Mouse (Mus musculus) CH12.LX (cell line): ENCODE results near the gene Nacc1. TPM values are rescaled to one million over a fixed set of nuclear protein-coding genes. Genes with fewer than 3 reads are reported as not detected.
A peak's percentile ranks its signal among the peaks of the same experiment; 100 is the strongest.

ENCODE experiments used
- DNase-seq: peaks from one replicate; pipeline ENCODE4 v3.0.0-alpha.2; 2013; ENCODE audit errors: extremely low read depth
- H3K27ac ChIP-seq: 2 replicates; pipeline ENCODE4 v1.5.1; 2012; ENCODE audit warnings: low read depth, mild to moderate bottlenecking, control low read depth, moderate library complexity; ENCODE audit not compliant: insufficient read depth
- H3K27me3 ChIP-seq: replicated peaks from 2 replicates; pipeline ENCODE3; 2012; ENCODE audit warnings: inconsistent platforms
- H3K36me3 ChIP-seq, 2 experiments: replicated peaks in 1 of 2; 2 replicates each; pipeline versions ENCODE3 to v1.6.1; 2012; ENCODE audit warnings: inconsistent platforms in 1 of 2, low read length in 1 of 2, mild to moderate bottlenecking in 1 of 2, mixed read lengths in 1 of 2, moderate library complexity in 1 of 2; ENCODE audit not compliant: control insufficient read depth in 1 of 2, insufficient read depth in 1 of 2
- H3K4me1 ChIP-seq, 2 experiments: 2 replicates each; pipeline ENCODE4 v1.6.1; 2012; ENCODE audit warnings: inconsistent platforms in 1 of 2, moderate library complexity in 1 of 2; ENCODE audit not compliant: insufficient read depth in 2 of 2, control insufficient read depth in 1 of 2
- H3K4me2 ChIP-seq: 2 replicates; pipeline ENCODE4 v1.6.1; 2012; ENCODE audit warnings: low read depth, mild to moderate bottlenecking, control low read depth; ENCODE audit not compliant: poor library complexity, insufficient read depth, severe bottlenecking
- H3K4me3 ChIP-seq, 3 experiments: fragments of 150-350 bp in 1 of 3; sonication (generic) in 1 of 3; replicated peaks in 1 of 3; 2 replicates each; pipeline versions ENCODE3 to v1.5.1; 2011 to 2012; ENCODE audit warnings: low read depth in 2 of 3, low read length in 2 of 3, mild to moderate bottlenecking in 2 of 3, moderate library complexity in 2 of 3, control low read depth in 1 of 3, improper control_type of control experiment in 1 of 3, inconsistent platforms in 1 of 3, mixed read lengths in 1 of 3; ENCODE audit not compliant: poor library complexity in 1 of 3
- H3K79me2 ChIP-seq: replicated peaks from 2 replicates; pipeline ENCODE4 v1.6.1; 2012; ENCODE audit warnings: mild to moderate bottlenecking, moderate library complexity; ENCODE audit not compliant: control insufficient read depth, poor library complexity, insufficient read depth, severe bottlenecking; ENCODE audit errors: extremely low read depth
- H3K9ac ChIP-seq: 2 replicates; pipeline ENCODE4 v1.6.1; 2012; ENCODE audit warnings: low read depth, mild to moderate bottlenecking, control low read depth, moderate library complexity; ENCODE audit not compliant: insufficient read depth
- H3K9me3 ChIP-seq: replicated peaks from 2 replicates; pipeline ENCODE3; 2012; ENCODE audit warnings: low read length, inconsistent platforms, mixed read lengths
- CTCF ChIP-seq, 2 experiments: IDR thresholded peaks in 1 of 2; conservative IDR thresholded peaks in 1 of 2; 2 replicates each; pipeline ENCODE4 v1.5.1; 2011 to 2012; ENCODE audit warnings: low read depth in 2 of 2, low read length in 2 of 2, improper control_type of control experiment in 1 of 2, inconsistent platforms in 1 of 2, mild to moderate bottlenecking in 1 of 2, moderate library complexity in 1 of 2
- E2F4 ChIP-seq: IDR thresholded peaks from 2 replicates; pipeline ENCODE4 v1.6.1; 2011; ENCODE audit warnings: low read depth, low read length, improper control_type of control experiment; ENCODE audit not compliant: insufficient replicate concordance
- EP300 ChIP-seq: IDR thresholded peaks from 2 replicates; pipeline ENCODE4 v1.6.1; 2011; ENCODE audit warnings: low read length, improper control_type of control experiment
- IRF4 ChIP-seq: IDR thresholded peaks from 2 replicates; pipeline ENCODE4 v1.6.1; 2014; ENCODE audit warnings: low read depth, mild to moderate bottlenecking, inconsistent platforms, low read length, improper control_type of control experiment
- MAFK ChIP-seq: IDR thresholded peaks from 2 replicates; pipeline ENCODE4 v1.6.1; 2011; ENCODE audit warnings: low read length, improper control_type of control experiment; ENCODE audit not compliant: insufficient replicate concordance
- MAX ChIP-seq: IDR thresholded peaks from 2 replicates; pipeline ENCODE4 v1.6.1; 2011; ENCODE audit warnings: low read length, improper control_type of control experiment
- MXI1 ChIP-seq: IDR thresholded peaks from 2 replicates; pipeline ENCODE4 v1.6.1; 2011; ENCODE audit warnings: mild to moderate bottlenecking, low read depth, low read length, improper control_type of control experiment
- PAX5 ChIP-seq: IDR thresholded peaks from 2 replicates; pipeline ENCODE4 v1.6.1; 2012; ENCODE audit warnings: low read length, inconsistent platforms, mixed read lengths
- RCOR1 ChIP-seq: conservative IDR thresholded peaks from 2 replicates; pipeline ENCODE4 v1.6.1; 2012; ENCODE audit warnings: low read depth, mild to moderate bottlenecking, inconsistent platforms, low read length, improper control_type of control experiment
- UBTF ChIP-seq: IDR thresholded peaks from 2 replicates; pipeline ENCODE4 v1.6.1; 2012; ENCODE audit warnings: low read depth, mild to moderate bottlenecking, inconsistent platforms, low read length, improper control_type of control experiment, moderate library complexity
- ZKSCAN1 ChIP-seq: IDR thresholded peaks from 2 replicates; pipeline ENCODE4 v1.6.1; 2012; ENCODE audit warnings: low read depth, inconsistent platforms, low read length, improper control_type of control experiment, borderline replicate concordance
- dilution Hi-C: fragments of 300-500 bp; cut with MboI; formaldehyde crosslinking; loops from 2 replicates; pipeline ENCODE4 v1.14.3; 2020; ENCODE audit warnings: low sequenced_read_pairs; ENCODE audit not compliant: extremely low pct_unique_long_range_greater_than_20kb, extremely low pct_ligation_motif_present
- in situ Hi-C: fragments of 300-500 bp; cut with MboI; formaldehyde crosslinking; loops from 3 replicates; pipeline ENCODE4 v1.14.3; 2019; ENCODE audit warnings: low sequenced_read_pairs, low pct_ligation_motif_present, low pct_unique_long_range_greater_than_20kb, mixed read lengths
- polyA plus RNA-seq: library from polyadenylated mRNA; unstranded; fragments of >175 nt; gene quantifications from 2 replicates; pipeline ENCODE4 v1.2.1, GENCODE M21; 2012; ENCODE audit warnings: low read depth; ENCODE audit not compliant: insufficient read length
- total RNA-seq, 2 experiments: library from RNA; depleted of rRNA; stranded (reverse); fragments of 300-350 nt in 1 of 2; fragments of >200 nt in 1 of 2; gene quantifications; 2 replicates each; pipeline ENCODE4 v1.2.3; 2012 to 2014

Gene Nacc1
- total and polyA plus RNA-seq, 3 experiments = 23.3 to 84.1 (median 45.1) TPM

DNA sequence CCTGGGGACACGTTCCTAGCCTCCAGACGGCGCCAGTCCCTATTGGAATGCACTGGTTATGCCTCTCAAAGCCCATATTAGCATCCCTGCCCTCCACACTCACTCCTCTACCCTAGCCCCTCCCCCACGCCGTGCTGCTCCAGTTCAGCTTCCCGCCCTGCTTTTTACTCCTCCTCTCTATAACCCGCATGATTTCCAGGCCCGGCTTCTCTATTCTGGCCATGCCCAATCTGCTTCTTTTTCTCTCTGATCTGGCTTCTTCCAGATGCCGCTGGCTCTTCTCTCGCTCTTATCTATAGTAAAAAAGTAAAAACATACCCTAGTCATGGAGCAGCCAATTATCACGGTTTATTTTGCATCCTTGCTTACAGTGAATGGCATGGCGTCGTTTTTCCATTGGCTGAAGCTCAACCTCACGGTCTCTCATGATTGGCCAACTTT, 40.2 kb downstream of the Nacc1 start:
- no peaks in the 10 kb centered on the region for H3K27me3 ChIP-seq
- H3K79me2 ChIP-seq = no peaks in the 10 kb centered on the region
- H3K9ac ChIP-seq = no peak overlapping the region
- no peaks in the 10 kb centered on the region for H3K9me3 ChIP-seq
- peaks cover 6 to 15% of the 10 kb centered on the region in 2 experiments for H3K4me1 ChIP-seq
- in situ Hi-C loops = no loop called here
- TF ChIP-seq MAX = no peak
- TF ChIP-seq, all 38 proteins: peak for 0
- Histone ChIP-seq H3K4me3 (no peak overlapping the region), H3K27ac (no peak overlapping the region), H3K36me3 (no peaks in the 10 kb centered on the region), H3K4me2 (peak overlapping the region; percentile 9)
- no peak for DNase-seq
- dilution Hi-C loops = no loop called here

DNA sequence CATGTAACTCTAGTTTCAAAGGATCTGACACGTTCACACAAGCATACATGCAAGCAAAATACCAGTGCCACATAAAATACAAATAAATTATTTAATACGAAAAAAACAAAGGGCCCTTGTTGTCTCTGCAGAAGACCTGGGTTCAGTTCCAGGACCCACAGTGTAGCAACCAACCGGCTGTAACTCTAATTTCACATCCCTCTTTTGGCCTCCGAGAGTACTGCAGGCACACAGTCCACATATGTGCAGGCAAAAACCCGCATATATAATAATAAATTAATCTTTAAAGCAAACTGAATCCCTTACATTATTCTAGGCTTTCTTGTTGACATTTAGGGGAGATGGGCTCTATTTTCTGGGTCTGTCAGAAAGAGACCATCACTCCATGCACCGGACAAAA, 40.9 kb downstream of the Nacc1 start:
- Histone ChIP-seq H3K27ac (no peak overlapping the region), H3K27me3 (no peaks in the 10 kb centered on the region), H3K4me1 (peaks cover 10 to 21% of the 10 kb centered on the region in 2 experiments), H3K9me3 (no peaks in the 10 kb centered on the region), H3K36me3 (no peaks in the 10 kb centered on the region), H3K79me2 (no peaks in the 10 kb centered on the region)
- dilution Hi-C loops = no loop called here
- no peak for DNase-seq
- peak in 1 of 2 experiments; percentile 48; a peak in 3 of 4 replicates for TF ChIP-seq CTCF (conservative IDR thresholded peaks at IDR 0.05 in 1 of 2, IDR thresholded peaks at IDR 0.05 in 1 of 2; ENCODE audit: low read depth in 2 of 2, low read length in 2 of 2)
- TF ChIP-seq PAX5 = no peak
- TF ChIP-seq RCOR1 = no peak
- TF ChIP-seq, all 38 proteins: peak for 1
- no peak overlapping the region for H3K4me2 ChIP-seq
- in situ Hi-C loops = no loop called here
- H3K9ac ChIP-seq = no peak overlapping the region
- H3K4me3 ChIP-seq = no peak overlapping the region

DNA sequence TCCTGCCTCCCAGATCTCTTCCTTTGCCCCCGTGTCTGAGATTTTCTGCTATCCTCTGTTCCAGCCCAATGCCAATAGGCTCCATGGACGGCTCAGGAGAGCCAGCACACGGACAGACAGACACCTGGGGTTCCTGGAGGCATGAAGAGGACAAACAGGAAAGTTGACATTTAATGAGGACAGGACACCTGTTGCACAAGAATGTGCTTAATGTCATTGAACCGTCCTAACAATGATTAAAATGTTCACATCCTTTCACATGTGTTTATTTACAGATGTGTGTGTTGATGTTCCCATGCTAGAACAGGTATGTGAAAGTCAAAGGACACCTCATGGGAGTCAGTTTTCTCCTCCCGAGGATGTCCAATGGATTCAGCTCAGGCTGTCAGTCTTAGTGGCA, 44.6 kb downstream of the Nacc1 start:
- in situ Hi-C loops = no loop called here
- Histone ChIP-seq H3K4me1 (peaks cover 9 to 31% of the 10 kb centered on the region in 2 experiments), H3K4me3 (no peak overlapping the region), H3K27ac (no peak overlapping the region), H3K36me3 (no peaks in the 10 kb centered on the region), H3K9me3 (no peaks in the 10 kb centered on the region), H3K27me3 (no peaks in the 10 kb centered on the region), H3K4me2 (no peak overlapping the region), H3K79me2 (no peaks in the 10 kb centered on the region), H3K9ac (no peak overlapping the region)
- no peak for TF ChIP-seq MXI1
- TF ChIP-seq E2F4 = no peak
- TF ChIP-seq MAX = no peak
- no peak for TF ChIP-seq UBTF
- TF ChIP-seq MAFK = no peak
- TF ChIP-seq EP300 = no peak
- no peak for TF ChIP-seq ZKSCAN1
- TF ChIP-seq IRF4 = no peak
- no peak for DNase-seq
- dilution Hi-C loops = no loop called here
